Mouse (Mus musculus): ENCODE measurements around the gene Sh2b1.
A peak's percentile ranks its signal among the peaks of the same experiment; 100 is the strongest.

Sh2b1 gene

GRCm38 (mm10) chr7:126473470-126474086 is 1.6 kb downstream of the Sh2b1 start:
- DNase-seq, result no peak

GRCm38 (mm10) chr7:126472713-126473112 is 2.5 kb downstream of the Sh2b1 start:
- DNase-seq, result no peak

- no peak for DNase-seq
Observed at GRCm38 (mm10) chr7:126472306-126472705, 2.9 kb downstream of the Sh2b1 start.

GRCm38 (mm10) chr7:126471853-126472252 is 3.4 kb downstream of the Sh2b1 start:
- DNase-seq, result no peak

- no peak for DNase-seq
Observed at GRCm38 (mm10) chr7:126471361-126471760, 3.9 kb downstream of the Sh2b1 start.

GRCm38 (mm10) chr7:126470077-126470476 is 5.1 kb downstream of the Sh2b1 start:
- no peak for DNase-seq

- no peak for DNase-seq
Observed at GRCm38 (mm10) chr7:126467834-126468627, 7.2 kb downstream of the Sh2b1 start.

- peak in 1 of 2 experiments; percentile 58 for DNase-seq
Observed at GRCm38 (mm10) chr7:126467271-126467670, 8.0 kb downstream of the Sh2b1 start.

- no peak for DNase-seq
Observed at GRCm38 (mm10) chr7:126466707-126467106, 8.5 kb downstream of the Sh2b1 start.

- no peak for DNase-seq
Observed at GRCm38 (mm10) chr7:126466116-126466515, 9.1 kb downstream of the Sh2b1 start.

- no peak for DNase-seq
Observed at GRCm38 (mm10) chr7:126465246-126466030, 9.8 kb downstream of the Sh2b1 start.

GRCm38 (mm10) chr7:126464836-126465235 is 10.4 kb downstream of the Sh2b1 start:
- no peak for DNase-seq

- no peak for DNase-seq
Observed at GRCm38 (mm10) chr7:126464121-126464520, 11.1 kb downstream of the Sh2b1 start.

GRCm38 (mm10) chr7:126463547-126463946 is 11.7 kb downstream of the Sh2b1 start:
- DNase-seq, result no peak

GRCm38 (mm10) chr7:126463004-126463403 is 12.2 kb downstream of the Sh2b1 start, which contains the start of gene Atp2a1:
Gene Atp2a1 (minus strand): TSS chr7:126463108.
- DNase-seq, result no peak

- no peak for DNase-seq
Observed at GRCm38 (mm10) chr7:126461626-126462025, 13.6 kb downstream of the Sh2b1 start.

- DNase-seq, result no peak
Observed at GRCm38 (mm10) chr7:126460623-126461399, 14.4 kb downstream of the Sh2b1 start.

GRCm38 (mm10) chr7:126458844-126459618 is 16.2 kb downstream of the Sh2b1 start:
- no peak for DNase-seq

GRCm38 (mm10) chr7:126458225-126458624 is 17.0 kb downstream of the Sh2b1 start:
- no peak for DNase-seq

- DNase-seq, result no peak
Observed at GRCm38 (mm10) chr7:126456382-126457266, 18.6 kb downstream of the Sh2b1 start.

GRCm38 (mm10) chr7:126455242-126455641 is 20.0 kb downstream of the Sh2b1 start:
- DNase-seq, result no peak

All from cerebellum, postnatal 25 days (tissue).